14 mouse cellular contexts compared by ENCODE assay signal in genomic region chr11:68321417-68321816, GRCm38 (mm10).
DNase-seq lines count a peak whose midpoint lies in the region; ATAC-seq lines count a peak whose summit lies in the region.
"Had no signal": no experiment of that assay in that cellular context is flagged by ENCODE, and none has a peak within 500 bp of the region (broad histone marks: within the 10 kb centered on the region; RNA-seq: fewer than 3 reads in every experiment).

No protein-coding gene starts in this region.

- WGBS in heart, embryonic 16.5 days, result 59% methylated on average over 7 of the region's 7 CpGs

- H3K4me3 ChIP-seq in brown adipose tissue, adult 24 weeks (ENCODE audit: insufficient read depth, low read depth, low read length), result no peak overlapping the region
- no peak overlapping the region for H3K4me3 ChIP-seq in heart, embryonic 16.5 days (ENCODE audit: low read length)
- H3K4me3 ChIP-seq: erythroblast, embryonic 14.5 days; myocyte had no signal

- no peaks in the 10 kb centered on the region for H3K9me3 ChIP-seq in heart, embryonic 16.5 days (replicated peaks; ENCODE audit: control insufficient read depth, low read length)

- intact Hi-C loops in left cerebral cortex, postnatal 10 days (cut with DNase I), result no loop called here

- peak overlapping the region; percentile 95 for H3K27ac ChIP-seq in brown adipose tissue, adult 24 weeks (replicated peaks; ENCODE audit: low read depth, low read length)
- H3K27ac ChIP-seq in heart, embryonic 16.5 days (ENCODE audit: low read length), result no peak overlapping the region

- no peaks in the 10 kb centered on the region for H3K27me3 ChIP-seq in heart, embryonic 16.5 days (ENCODE audit: control insufficient read depth, insufficient read depth, low read length)

- DNase-seq in Muller cell, postnatal 12 days (ENCODE audit: inconsistent ontology term), result peak; percentile 86
- DNase-seq in kidney, postnatal 10 days, result peak; percentile 53
- no peak for DNase-seq in cerebellum, adult 9-11 months
- DNase-seq in urinary bladder, postnatal 4 days (ENCODE audit: low spot score in 2 of 2), result no peak
- no peak for DNase-seq in urinary bladder, adult 2 months (ENCODE audit: low spot score)
- DNase-seq in left cerebral cortex, postnatal 10 days (ENCODE audit: extremely low spot score in 1 of 2, low spot score in 2 of 2), result no peak
- DNase-seq: cerebellum, postnatal 25 days; left cerebral cortex, postnatal 4 days; thymus, postnatal 4 days had no signal

- 0 out of 2 replicates have a peak, but pooled peaks have one; percentile 37 for ATAC-seq in heart, embryonic 16.5 days (replicated peaks; ENCODE audit: extremely low read depth, insufficient read depth, low FRiP score)
- ATAC-seq: hindbrain, embryonic 16.5 days had no signal

- peaks cover 11% of the 10 kb centered on the region; the same call in 1 of the 2 replicates for H3K4me1 ChIP-seq in brown adipose tissue, adult 24 weeks (ENCODE audit: control insufficient read depth, insufficient read depth, insufficient read length, low read length)
- peaks cover 4% of the 10 kb centered on the region; the same call in 1 of the 2 replicates for H3K4me1 ChIP-seq in heart, embryonic 16.5 days (ENCODE audit: control insufficient read depth, insufficient read depth, low read length)

- no peak overlapping the region; the same call in 1 of the 2 replicates for H3K9ac ChIP-seq in heart, embryonic 16.5 days (ENCODE audit: low read length)

- H3K36me3 ChIP-seq in heart, embryonic 16.5 days (ENCODE audit: control insufficient read depth, insufficient read depth), result no peaks in the 10 kb centered on the region

- no peak overlapping the region for H3K4me2 ChIP-seq in heart, embryonic 16.5 days (ENCODE audit: low read depth, low read length)

Comparison
In these comparisons a context has a peak if more than half of its experiments do, and no peak if none do; other contexts are left out.
1. DNase-seq: peak in Muller cell, postnatal 12 days (single experiment) and kidney, postnatal 10 days (single experiment); none in cerebellum, adult 9-11 months (single experiment), urinary bladder, postnatal 4 days (0 of 2), urinary bladder, adult 2 months (single experiment) and left cerebral cortex, postnatal 10 days (0 of 2).